Mouse (Mus musculus) testis, postnatal 14 days (tissue): Measurements from ENCODE around the gene Car5a.
A peak's percentile ranks its signal among the peaks of the same experiment; 100 is the strongest.

Experiments
- DNase-seq: peaks from one replicate; pipeline ENCODE4 v3.0.0; 2021; ENCODE audit warnings: low spot score

Car5a gene

GRCm38 (mm10) chr8:121880818-121881217, 63.9 kb downstream of the Car5a start:
- DNase-seq, result no peak

- no peak for DNase-seq
Measured at GRCm38 (mm10) chr8:121879712-121880111, 65.0 kb downstream of the Car5a start.

DNA sequence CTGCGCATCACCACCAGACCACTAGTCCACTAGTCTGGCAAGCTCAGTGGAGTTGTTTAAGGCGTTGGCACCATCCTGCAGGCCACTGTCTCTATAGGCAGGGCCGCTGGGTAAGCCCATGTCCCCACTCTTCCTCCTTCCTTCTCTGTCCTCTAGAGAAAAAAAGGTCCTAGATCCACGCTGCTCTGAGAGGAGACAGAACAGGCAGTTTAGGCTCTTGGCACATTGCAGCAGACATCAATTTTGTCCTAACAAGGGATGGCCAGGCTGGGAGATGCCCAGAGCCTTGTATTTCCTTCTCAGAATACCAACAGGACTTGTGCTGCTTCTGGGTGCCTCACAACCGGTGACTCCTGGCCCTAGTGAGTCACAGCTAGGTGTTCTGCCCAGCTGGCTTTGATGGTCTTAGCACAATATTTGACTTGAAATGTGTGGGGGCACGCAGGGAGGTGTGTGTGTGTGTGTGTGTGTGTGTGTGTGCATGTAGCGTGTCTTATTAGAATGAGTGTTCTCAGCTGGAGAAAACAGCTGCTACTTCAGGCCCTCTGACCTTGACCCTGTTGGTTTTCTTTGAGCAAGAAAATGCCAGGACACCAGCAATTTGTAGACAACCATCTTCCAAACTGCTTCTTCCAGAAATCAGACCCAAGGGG, 66.8 kb downstream of the Car5a start:
- no peak for DNase-seq

GRCm38 (mm10) chr8:121877212-121877611, 67.5 kb downstream of the Car5a start:
- DNase-seq, result no peak

DNA sequence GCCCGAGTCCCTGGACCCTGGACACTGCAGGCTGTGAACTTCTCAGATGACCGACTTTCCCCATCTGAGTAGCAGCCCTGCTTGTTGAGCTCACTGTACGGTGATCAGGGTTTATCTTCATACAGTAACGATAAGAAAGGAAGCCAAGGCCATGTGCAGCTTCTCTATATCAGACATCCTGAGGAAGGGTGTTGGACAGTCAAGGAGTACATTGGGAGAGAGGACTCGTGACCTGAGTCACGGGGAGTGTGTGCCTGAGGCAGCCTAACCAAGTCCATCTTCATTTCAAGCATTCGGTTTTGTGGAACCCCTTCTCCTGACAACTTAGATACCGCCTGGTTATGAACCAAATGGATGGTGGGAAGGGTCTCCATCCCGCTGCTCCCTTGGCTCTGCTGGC, 69.2 kb downstream of the Car5a start:
- DNase-seq, result peak; percentile 47

- peak; percentile 74 for DNase-seq
Measured at GRCm38 (mm10) chr8:121875045-121875444, 69.7 kb downstream of the Car5a start.

DNA sequence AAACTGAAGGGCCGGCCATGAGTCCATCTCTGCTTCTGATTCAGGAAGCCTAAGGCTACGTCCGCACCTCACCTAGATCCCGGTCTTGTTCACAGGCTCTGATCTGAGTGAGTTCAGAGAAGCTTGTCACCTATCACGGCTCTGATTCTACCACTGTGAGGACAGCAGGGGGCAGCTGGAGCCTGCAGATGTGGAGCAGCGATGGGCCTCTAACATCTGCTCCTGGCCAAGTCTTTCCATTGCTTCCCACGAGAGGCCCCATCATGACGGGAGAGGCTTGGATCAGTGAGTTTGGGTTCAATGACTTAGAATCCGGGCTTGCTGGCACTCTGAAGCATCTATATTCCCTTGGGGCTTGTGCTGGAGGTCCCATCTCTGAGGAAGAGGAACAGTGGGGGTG, 70.7 kb downstream of the Car5a start:
- DNase-seq, result no peak

- no peak for DNase-seq
Measured at GRCm38 (mm10) chr8:121871833-121872440, 72.8 kb downstream of the Car5a start.

GRCm38 (mm10) chr8:121870190-121870589, 74.5 kb downstream of the Car5a start:
- DNase-seq, result no peak

DNA sequence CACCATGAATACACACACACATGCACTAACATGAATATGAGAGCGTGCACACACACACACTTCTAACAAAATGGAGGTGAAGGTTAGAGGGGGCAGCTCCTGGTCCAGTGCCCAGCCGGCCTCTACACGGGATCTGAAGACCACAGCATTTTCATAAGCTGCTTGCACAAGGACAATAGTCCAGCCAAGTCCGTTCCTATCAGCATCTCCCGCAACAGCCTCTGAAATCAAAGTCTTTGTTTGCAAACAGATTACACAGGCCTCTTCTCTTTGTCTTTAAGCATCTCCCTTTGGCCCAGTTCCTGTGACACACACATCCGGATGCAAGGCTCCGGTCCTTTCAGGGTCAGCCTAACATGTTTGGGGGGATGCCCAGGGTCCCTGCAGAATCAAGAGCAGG, 75.8 kb downstream of the Car5a start:
- no peak for DNase-seq

- no peak for DNase-seq
Measured at GRCm38 (mm10) chr8:121868196-121868595, 76.5 kb downstream of the Car5a start.
